Mouse (Mus musculus) CH12.LX (cell line): ENCODE measurements around the gene Habp4. TPM values are rescaled to one million over a fixed set of nuclear protein-coding genes. Genes with fewer than 3 reads are reported as not detected.

Experiments
- DNase-seq: peaks from one replicate; pipeline ENCODE4 v3.0.0-alpha.2; 2013; ENCODE audit errors: extremely low read depth
- H3K27ac ChIP-seq: 2 replicates; pipeline ENCODE4 v1.5.1; 2012; ENCODE audit warnings: low read depth, mild to moderate bottlenecking, control low read depth, moderate library complexity; ENCODE audit not compliant: insufficient read depth
- H3K27me3 ChIP-seq: replicated peaks from 2 replicates; pipeline ENCODE3; 2012; ENCODE audit warnings: inconsistent platforms
- H3K36me3 ChIP-seq, 2 experiments: replicated peaks in 1 of 2; 2 replicates each; pipeline versions ENCODE3 to v1.6.1; 2012; ENCODE audit warnings: inconsistent platforms in 1 of 2, low read length in 1 of 2, mild to moderate bottlenecking in 1 of 2, mixed read lengths in 1 of 2, moderate library complexity in 1 of 2; ENCODE audit not compliant: control insufficient read depth in 1 of 2, insufficient read depth in 1 of 2
- H3K4me1 ChIP-seq, 2 experiments: 2 replicates each; pipeline ENCODE4 v1.6.1; 2012; ENCODE audit warnings: inconsistent platforms in 1 of 2, moderate library complexity in 1 of 2; ENCODE audit not compliant: insufficient read depth in 2 of 2, control insufficient read depth in 1 of 2
- H3K4me2 ChIP-seq: 2 replicates; pipeline ENCODE4 v1.6.1; 2012; ENCODE audit warnings: low read depth, mild to moderate bottlenecking, control low read depth; ENCODE audit not compliant: poor library complexity, insufficient read depth, severe bottlenecking
- H3K4me3 ChIP-seq, 3 experiments: fragments of 150-350 bp in 1 of 3; sonication (generic) in 1 of 3; replicated peaks in 1 of 3; 2 replicates each; pipeline versions ENCODE3 to v1.5.1; 2011 to 2012; ENCODE audit warnings: low read depth in 2 of 3, low read length in 2 of 3, mild to moderate bottlenecking in 2 of 3, moderate library complexity in 2 of 3, control low read depth in 1 of 3, improper control_type of control experiment in 1 of 3, inconsistent platforms in 1 of 3, mixed read lengths in 1 of 3; ENCODE audit not compliant: poor library complexity in 1 of 3
- H3K79me2 ChIP-seq: replicated peaks from 2 replicates; pipeline ENCODE4 v1.6.1; 2012; ENCODE audit warnings: mild to moderate bottlenecking, moderate library complexity; ENCODE audit not compliant: control insufficient read depth, poor library complexity, insufficient read depth, severe bottlenecking; ENCODE audit errors: extremely low read depth
- H3K9ac ChIP-seq: 2 replicates; pipeline ENCODE4 v1.6.1; 2012; ENCODE audit warnings: low read depth, mild to moderate bottlenecking, control low read depth, moderate library complexity; ENCODE audit not compliant: insufficient read depth
- H3K9me3 ChIP-seq: replicated peaks from 2 replicates; pipeline ENCODE3; 2012; ENCODE audit warnings: low read length, inconsistent platforms, mixed read lengths
- BHLHE40 ChIP-seq: IDR thresholded peaks from 2 replicates; pipeline ENCODE4 v1.6.1; 2011; ENCODE audit warnings: mild to moderate bottlenecking, low read depth, low read length, improper control_type of control experiment
- CHD1 ChIP-seq: IDR thresholded peaks from 2 replicates; pipeline ENCODE4 v1.6.1; 2012; ENCODE audit warnings: low read depth, low read length, improper control_type of control experiment, inconsistent platforms
- CHD2 ChIP-seq: IDR thresholded peaks from 2 replicates; pipeline ENCODE4 v1.6.1; 2011; ENCODE audit warnings: low read length, improper control_type of control experiment
- CTCF ChIP-seq, 2 experiments: IDR thresholded peaks in 1 of 2; conservative IDR thresholded peaks in 1 of 2; 2 replicates each; pipeline ENCODE4 v1.5.1; 2011 to 2012; ENCODE audit warnings: low read depth in 2 of 2, low read length in 2 of 2, improper control_type of control experiment in 1 of 2, inconsistent platforms in 1 of 2, mild to moderate bottlenecking in 1 of 2, moderate library complexity in 1 of 2
- E2F4 ChIP-seq: IDR thresholded peaks from 2 replicates; pipeline ENCODE4 v1.6.1; 2011; ENCODE audit warnings: low read depth, low read length, improper control_type of control experiment; ENCODE audit not compliant: insufficient replicate concordance
- ELF1 ChIP-seq: IDR thresholded peaks from 2 replicates; pipeline ENCODE4 v1.6.1; 2014; ENCODE audit warnings: low read depth, mild to moderate bottlenecking, inconsistent platforms, low read length, improper control_type of control experiment
- GABPA ChIP-seq: IDR thresholded peaks from 2 replicates; pipeline ENCODE4 v1.6.1; 2012; ENCODE audit warnings: low read depth, low read length, improper control_type of control experiment, inconsistent platforms; ENCODE audit not compliant: insufficient replicate concordance
- HCFC1 ChIP-seq: IDR thresholded peaks from 2 replicates; pipeline ENCODE4 v1.6.1; 2012; ENCODE audit warnings: low read depth, mild to moderate bottlenecking, inconsistent platforms, low read length, improper control_type of control experiment
- MAZ ChIP-seq: IDR thresholded peaks from 2 replicates; pipeline ENCODE4 v1.6.1; 2012; ENCODE audit warnings: low read depth, mild to moderate bottlenecking, inconsistent platforms, low read length, improper control_type of control experiment, moderate library complexity
- MXI1 ChIP-seq: IDR thresholded peaks from 2 replicates; pipeline ENCODE4 v1.6.1; 2011; ENCODE audit warnings: mild to moderate bottlenecking, low read depth, low read length, improper control_type of control experiment
- MYC ChIP-seq: IDR thresholded peaks from 2 replicates; pipeline ENCODE4 v1.6.1; 2011; ENCODE audit warnings: low read depth, mild to moderate bottlenecking, improper control_type of control experiment, low read length
- NRF1 ChIP-seq: IDR thresholded peaks from 2 replicates; pipeline ENCODE4 v1.6.1; 2014; ENCODE audit warnings: low read depth, mild to moderate bottlenecking, inconsistent platforms, low read length, improper control_type of control experiment, moderate library complexity
- RAD21 ChIP-seq: IDR thresholded peaks from 2 replicates; pipeline ENCODE4 v1.6.1; 2011; ENCODE audit warnings: low read depth, mild to moderate bottlenecking, low read length, improper control_type of control experiment, moderate library complexity
- SIN3A ChIP-seq: IDR thresholded peaks from 2 replicates; pipeline ENCODE4 v1.6.1; 2012; ENCODE audit warnings: low read length, improper control_type of control experiment, inconsistent platforms
- TBP ChIP-seq: conservative IDR thresholded peaks from 2 replicates; pipeline ENCODE4 v1.6.1; 2011; ENCODE audit warnings: low read depth, low read length, improper control_type of control experiment
- USF1 ChIP-seq: IDR thresholded peaks from 2 replicates; pipeline ENCODE4 v1.6.1; 2014; ENCODE audit warnings: low read depth, mild to moderate bottlenecking, inconsistent platforms, low read length, improper control_type of control experiment
- ZC3H11A ChIP-seq: IDR thresholded peaks from 2 replicates; pipeline ENCODE4 v1.6.1; 2012; ENCODE audit warnings: low read depth, mild to moderate bottlenecking, inconsistent platforms, low read length, improper control_type of control experiment
- ZKSCAN1 ChIP-seq: IDR thresholded peaks from 2 replicates; pipeline ENCODE4 v1.6.1; 2012; ENCODE audit warnings: low read depth, inconsistent platforms, low read length, improper control_type of control experiment, borderline replicate concordance
- dilution Hi-C: fragments of 300-500 bp; cut with MboI; formaldehyde crosslinking; loops from 2 replicates; pipeline ENCODE4 v1.14.3; 2020; ENCODE audit warnings: low sequenced_read_pairs; ENCODE audit not compliant: extremely low pct_unique_long_range_greater_than_20kb, extremely low pct_ligation_motif_present
- in situ Hi-C: fragments of 300-500 bp; cut with MboI; formaldehyde crosslinking; loops from 3 replicates; pipeline ENCODE4 v1.14.3; 2019; ENCODE audit warnings: low sequenced_read_pairs, low pct_ligation_motif_present, low pct_unique_long_range_greater_than_20kb, mixed read lengths
- polyA plus RNA-seq: library from polyadenylated mRNA; unstranded; fragments of >175 nt; gene quantifications from 2 replicates; pipeline ENCODE4 v1.2.1, GENCODE M21; 2012; ENCODE audit warnings: low read depth; ENCODE audit not compliant: insufficient read length
- total RNA-seq, 2 experiments: library from RNA; depleted of rRNA; stranded (reverse); fragments of 300-350 nt in 1 of 2; fragments of >200 nt in 1 of 2; gene quantifications; 2 replicates each; pipeline ENCODE4 v1.2.3; 2012 to 2014

The Habp4 gene
- total and polyA plus RNA-seq, 3 experiments = 3.3 to 3.5 (median 3.3) TPM

DNA sequence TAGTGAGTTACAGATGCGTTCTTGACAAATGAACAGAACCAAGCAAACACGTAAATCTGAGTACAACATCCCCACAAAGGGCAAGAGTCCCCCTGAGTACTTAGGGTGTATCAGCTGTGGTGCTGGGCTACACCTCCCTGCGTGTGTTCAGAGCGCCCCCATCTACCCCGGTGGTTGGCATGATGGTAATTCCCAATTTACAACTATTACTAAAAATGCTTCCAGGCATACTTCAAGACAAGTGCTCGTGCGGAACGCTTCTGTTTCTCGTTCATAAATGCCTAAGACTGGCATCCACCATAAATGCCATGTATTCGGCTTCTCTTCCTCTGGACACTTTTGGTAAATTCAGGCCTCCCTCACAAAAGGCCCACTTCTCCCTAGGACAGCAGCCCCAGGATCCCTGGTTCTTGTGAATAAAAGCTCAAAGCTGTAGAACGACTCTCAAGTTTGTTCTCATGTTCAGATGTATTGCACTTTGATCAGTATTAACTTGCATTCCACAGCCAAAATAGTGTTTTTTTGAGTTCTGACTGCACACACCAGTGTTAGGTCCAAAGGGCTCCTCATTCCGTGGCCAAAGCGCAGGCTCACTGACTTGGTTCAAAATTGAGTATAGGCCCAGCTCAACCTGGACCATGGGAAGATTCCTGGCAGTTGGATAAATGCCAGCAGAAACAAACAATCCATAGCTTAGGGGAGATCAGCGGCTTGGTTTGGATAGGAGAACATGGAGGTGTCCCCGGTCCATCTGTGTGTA lies 31.8 kb upstream of the Habp4 start:
- Histone ChIP-seq H3K9ac (peak overlapping the region; percentile 90), H3K27ac (no peak overlapping the region), H3K36me3 (peaks cover 6 to 28% of the 10 kb centered on the region in 2 experiments), H3K4me2 (peak overlapping the region; percentile 18), H3K4me3 (peak overlapping the region; percentile 64 to 82 (median 77)), H3K27me3 (no peaks in the 10 kb centered on the region), H3K79me2 (no peaks in the 10 kb centered on the region), H3K9me3 (no peaks in the 10 kb centered on the region), H3K4me1 (peaks cover 0 to 14% of the 10 kb centered on the region in 2 experiments; a peak in 2 of 4 replicates)
- TF ChIP-seq NRF1 (no peak), MXI1 (no peak), HCFC1 (no peak; the same call in 1 of the 2 replicates), ZKSCAN1 (no peak), CTCF (conservative IDR thresholded peaks at IDR 0.05 in 1 of 2, IDR thresholded peaks at IDR 0.05 in 1 of 2; ENCODE audit: low read depth in 2 of 2, low read length in 2 of 2) (peak in 1 of 2 experiments; percentile 72; a peak in 2 of 4 replicates), CHD2 (no peak), ZC3H11A (no peak), TBP (no peak), BHLHE40 (peak; percentile 40; the same call in 1 of the 2 replicates), MYC (0 out of 2 replicates have a peak, but pooled peaks have one; percentile 13), USF1 (no peak), E2F4 (no peak), ELF1 (no peak), RAD21 (peak; percentile 39), CHD1 (no peak)
- DNase-seq = peak; percentile 37
- dilution Hi-C loops = no loop called here
- in situ Hi-C loops = no loop called here

DNA sequence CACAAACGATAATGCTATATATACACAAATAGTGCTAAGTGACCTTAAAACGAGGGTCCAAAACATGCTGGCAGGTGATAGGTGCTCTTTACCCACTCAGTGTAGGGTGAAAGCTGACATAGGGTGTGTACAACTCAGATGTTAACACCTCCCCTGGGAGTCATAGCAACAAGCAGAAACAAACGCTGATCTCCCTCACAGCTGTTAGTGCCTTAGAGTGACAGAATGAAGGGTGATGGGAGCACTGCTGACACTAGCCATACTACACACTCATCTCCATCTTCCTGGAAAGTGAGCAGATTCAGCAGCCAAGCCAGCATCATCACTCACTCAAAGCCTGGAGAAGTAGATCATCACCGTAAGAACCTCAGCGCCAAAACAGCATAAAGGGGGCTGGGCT lies 11.5 kb upstream of the Habp4 start:
- peaks cover 5 to 35% of the 10 kb centered on the region in 2 experiments for H3K4me1 ChIP-seq
- TF ChIP-seq RAD21 = no peak
- TF ChIP-seq SIN3A = peak; percentile 82
- TF ChIP-seq MAZ = no peak
- no peak for TF ChIP-seq ZKSCAN1
- TF ChIP-seq TBP = no peak
- TF ChIP-seq GABPA = no peak
- H3K79me2 ChIP-seq = peaks cover 61% of the 10 kb centered on the region
- no peaks in the 10 kb centered on the region for H3K9me3 ChIP-seq
- H3K4me2 ChIP-seq = peak overlapping the region; percentile 75
- in situ Hi-C loops (no loop called here), dilution Hi-C loops (no loop called here)
- H3K27me3 ChIP-seq = no peaks in the 10 kb centered on the region
- H3K27ac ChIP-seq = no peak overlapping the region
- peak overlapping the region in 1 of 3 experiments; percentile 13 for H3K4me3 ChIP-seq
- H3K36me3 ChIP-seq = peaks cover 0 to 17% of the 10 kb centered on the region in 2 experiments
- peak; percentile 24 for DNase-seq
- no peak overlapping the region for H3K9ac ChIP-seq
